Mouse (Mus musculus): ENCODE measurements around the gene Arhgap18. TPM values are rescaled to one million over a fixed set of nuclear protein-coding genes. Genes with fewer than 3 reads are reported as not detected.

Arhgap18 gene
- polyA plus RNA-seq, 2 experiments, result 3.5 to 6.8 TPM

GRCm38 (mm10) chr10:26857583-26857982 lies 104.4 kb downstream of the Arhgap18 start:
- ATAC-seq (ENCODE audit: insufficient read depth), result no peak
- no peak for TF ChIP-seq EP300 (IDR thresholded peaks at IDR 0.05; ENCODE audit: low read depth)
- TF ChIP-seq CTCF (IDR thresholded peaks at IDR 0.05; ENCODE audit: low read depth), result no peak
- 72% methylated on average over 4 of the region's 4 CpGs for WGBS (ENCODE audit: insufficient replicate concordance)

GRCm38 (mm10) chr10:26858537-26858936 lies 105.3 kb downstream of the Arhgap18 start:
- no peak for TF ChIP-seq CTCF (IDR thresholded peaks at IDR 0.05; ENCODE audit: low read depth)
- no peak for TF ChIP-seq EP300 (IDR thresholded peaks at IDR 0.05; ENCODE audit: low read depth)
- Histone ChIP-seq H3K27me3 (ENCODE audit: control insufficient read depth, insufficient read depth, low read length) (no peaks in the 10 kb centered on the region), H3K9ac (replicated peaks) (no peak overlapping the region), H3K4me3 (ENCODE audit: insufficient read depth in 1 of 2, low read depth in 2 of 2, low read length in 2 of 2) (no peak overlapping the region), H3K4me2 (ENCODE audit: low read depth) (no peak overlapping the region), H3K27ac (no peak overlapping the region), H3K36me3 (replicated peaks; ENCODE audit: control insufficient read depth, insufficient read depth, low read depth) (no peaks in the 10 kb centered on the region), H3K4me1 (replicated peaks; ENCODE audit: control insufficient read depth in 2 of 2, insufficient read depth in 2 of 2, low read length in 1 of 2) (no peaks in the 10 kb centered on the region), H3K9me3 (ENCODE audit: control insufficient read depth, low read length) (no peaks in the 10 kb centered on the region)
- ATAC-seq (ENCODE audit: insufficient read depth) (no peak), DNase-seq (ENCODE audit: low read depth in 3 of 3, low spot score in 3 of 3) (no peak)
- 78% methylated on average over 4 of the region's 4 CpGs for WGBS (ENCODE audit: insufficient replicate concordance)

More at GRCm38 (mm10) chr10:26857583-26857982, 104.4 kb downstream of the Arhgap18 start:
- Histone ChIP-seq H3K4me2 (ENCODE audit: low read depth) (no peak overlapping the region), H3K27me3 (ENCODE audit: control insufficient read depth, insufficient read depth, low read length) (no peaks in the 10 kb centered on the region), H3K9ac (replicated peaks) (no peak overlapping the region), H3K9me3 (ENCODE audit: control insufficient read depth, low read length) (no peaks in the 10 kb centered on the region), H3K36me3 (replicated peaks; ENCODE audit: control insufficient read depth, insufficient read depth, low read depth) (no peaks in the 10 kb centered on the region), H3K4me3 (ENCODE audit: insufficient read depth in 1 of 2, low read depth in 2 of 2, low read length in 2 of 2) (no peak overlapping the region), H3K27ac (no peak overlapping the region), H3K4me1 (replicated peaks; ENCODE audit: control insufficient read depth in 2 of 2, insufficient read depth in 2 of 2, low read length in 1 of 2) (no peaks in the 10 kb centered on the region)
- no peak for DNase-seq (ENCODE audit: low read depth in 3 of 3, low spot score in 3 of 3)

GRCm38 (mm10) chr10:26861231-26861630 lies 108.0 kb downstream of the Arhgap18 start:
- TF ChIP-seq EP300 (IDR thresholded peaks at IDR 0.05; ENCODE audit: low read depth) (no peak), CTCF (IDR thresholded peaks at IDR 0.05; ENCODE audit: low read depth) (no peak)
- ATAC-seq (ENCODE audit: insufficient read depth), result no peak
- Histone ChIP-seq H3K9ac (replicated peaks) (no peak overlapping the region), H3K4me1 (replicated peaks; ENCODE audit: control insufficient read depth in 2 of 2, insufficient read depth in 2 of 2, low read length in 1 of 2) (no peaks in the 10 kb centered on the region), H3K9me3 (ENCODE audit: control insufficient read depth, low read length) (no peaks in the 10 kb centered on the region), H3K27me3 (ENCODE audit: control insufficient read depth, insufficient read depth, low read length) (no peaks in the 10 kb centered on the region), H3K27ac (no peak overlapping the region), H3K36me3 (replicated peaks; ENCODE audit: control insufficient read depth, insufficient read depth, low read depth) (no peaks in the 10 kb centered on the region), H3K4me2 (ENCODE audit: low read depth) (no peak overlapping the region), H3K4me3 (ENCODE audit: insufficient read depth in 1 of 2, low read depth in 2 of 2, low read length in 2 of 2) (no peak overlapping the region)
- DNase-seq (ENCODE audit: low read depth in 3 of 3, low spot score in 3 of 3), result no peak

- DNase-seq (ENCODE audit: low read depth in 3 of 3, low spot score in 3 of 3) (no peak), ATAC-seq (ENCODE audit: insufficient read depth) (no peak)
- no peak overlapping the region for H3K9ac ChIP-seq (replicated peaks)
- no peaks in the 10 kb centered on the region for H3K27me3 ChIP-seq (ENCODE audit: control insufficient read depth, insufficient read depth, low read length)
- H3K9me3 ChIP-seq (ENCODE audit: control insufficient read depth, low read length), result no peaks in the 10 kb centered on the region
- WGBS (ENCODE audit: insufficient replicate concordance), result 55% methylated on average over 4 of the region's 4 CpGs
- no peak overlapping the region for H3K27ac ChIP-seq
- no peaks in the 10 kb centered on the region for H3K36me3 ChIP-seq (replicated peaks; ENCODE audit: control insufficient read depth, insufficient read depth, low read depth)
- no peak overlapping the region for H3K4me2 ChIP-seq (ENCODE audit: low read depth)
- TF ChIP-seq CTCF (IDR thresholded peaks at IDR 0.05; ENCODE audit: low read depth) (no peak), EP300 (IDR thresholded peaks at IDR 0.05; ENCODE audit: low read depth) (no peak)
- H3K4me1 ChIP-seq (replicated peaks; ENCODE audit: control insufficient read depth in 2 of 2, insufficient read depth in 2 of 2, low read length in 1 of 2), result no peaks in the 10 kb centered on the region
- no peak overlapping the region for H3K4me3 ChIP-seq (ENCODE audit: insufficient read depth in 1 of 2, low read depth in 2 of 2, low read length in 2 of 2)
Observed at GRCm38 (mm10) chr10:26862207-26862606, 109.0 kb downstream of the Arhgap18 start.

GRCm38 (mm10) chr10:26863982-26864381 lies 110.8 kb downstream of the Arhgap18 start:
- H3K27me3 ChIP-seq (ENCODE audit: control insufficient read depth, insufficient read depth, low read length), result no peaks in the 10 kb centered on the region
- no peaks in the 10 kb centered on the region for H3K4me1 ChIP-seq (replicated peaks; ENCODE audit: control insufficient read depth in 2 of 2, insufficient read depth in 2 of 2, low read length in 1 of 2)
- TF ChIP-seq CTCF (IDR thresholded peaks at IDR 0.05; ENCODE audit: low read depth) (no peak), EP300 (IDR thresholded peaks at IDR 0.05; ENCODE audit: low read depth) (no peak)
- H3K4me3 ChIP-seq (ENCODE audit: insufficient read depth in 1 of 2, low read depth in 2 of 2, low read length in 2 of 2), result no peak overlapping the region
- no peaks in the 10 kb centered on the region for H3K9me3 ChIP-seq (ENCODE audit: control insufficient read depth, low read length)
- H3K36me3 ChIP-seq (replicated peaks; ENCODE audit: control insufficient read depth, insufficient read depth, low read depth), result no peaks in the 10 kb centered on the region
- no peak overlapping the region for H3K27ac ChIP-seq
- WGBS (ENCODE audit: insufficient replicate concordance), result 76% methylated on average over 1 of the region's 1 CpGs
- no peak overlapping the region for H3K4me2 ChIP-seq (ENCODE audit: low read depth)
- no peak for DNase-seq (ENCODE audit: low read depth in 3 of 3, low spot score in 3 of 3)
- ATAC-seq (ENCODE audit: insufficient read depth), result no peak
- H3K9ac ChIP-seq (replicated peaks), result no peak overlapping the region
